Mouse (Mus musculus): Measurements from ENCODE around the gene Renbp.

GRCm38 (mm10) chrX:73966248-73967176 lies 35.9 kb upstream of the Renbp start, which contains the start of gene Hcfc1:
- TF ChIP-seq POLR2A (IDR thresholded peaks at IDR 0.05; ENCODE audit: borderline replicate concordance, extremely low read depth, low read depth, low read length), result peak; percentile 87; the same call in 1 of the 2 replicates
- TF ChIP-seq CTCF (IDR thresholded peaks at IDR 0.05; ENCODE audit: insufficient read depth, low read length), result no peak

Measured in lung, adult 2 months (tissue).